Mouse (Mus musculus): Measurements from ENCODE around the gene Kndc1. TPM values are rescaled to one million over a fixed set of nuclear protein-coding genes. Genes with fewer than 3 reads are reported as not detected.

Kndc1 gene
- polyA plus RNA-seq, 1 experiment from 2014 or later: not detected

GRCm38 (mm10) chr7:139963814-139964213, 69.3 kb downstream of the Kndc1 start:
- no peak for DNase-seq
- Histone ChIP-seq H3K4me1 (ENCODE audit: insufficient read depth) (no peaks in the 10 kb centered on the region), H3K9ac (replicated peaks) (no peak overlapping the region), H3K36me3 (replicated peaks; ENCODE audit: insufficient read depth, low read length) (no peaks in the 10 kb centered on the region), H3K4me2 (ENCODE audit: low read depth, low read length) (no peak overlapping the region), H3K9me3 (ENCODE audit: low read length) (no peaks in the 10 kb centered on the region), H3K27ac (ENCODE audit: low read depth) (no peak overlapping the region), H3K27me3 (ENCODE audit: insufficient read depth, low read length) (0 out of 2 replicates have a peak, but pooled peaks cover 2% of the 10 kb centered on the region), H3K4me3 (ENCODE audit: low read depth, low read length) (no peak overlapping the region)
- no peak for TF ChIP-seq CTCF (IDR thresholded peaks at IDR 0.05; ENCODE audit: low read depth)
- no peak for TF ChIP-seq EP300 (IDR thresholded peaks at IDR 0.05; ENCODE audit: low read depth)
- no peak for ATAC-seq
- WGBS (ENCODE audit: insufficient replicate concordance): 58% methylated on average over 4 of the region's 4 CpGs

GRCm38 (mm10) chr7:139967175-139967574, 72.7 kb downstream of the Kndc1 start:
- no peak overlapping the region for H3K9ac ChIP-seq (replicated peaks)
- no peak for ATAC-seq
- H3K9me3 ChIP-seq (ENCODE audit: low read length): no peaks in the 10 kb centered on the region
- H3K27me3 ChIP-seq (ENCODE audit: insufficient read depth, low read length): 0 out of 2 replicates have a peak, but pooled peaks cover 2% of the 10 kb centered on the region
- no peaks in the 10 kb centered on the region for H3K36me3 ChIP-seq (replicated peaks; ENCODE audit: insufficient read depth, low read length)
- DNase-seq: no peak
- no peak overlapping the region for H3K4me2 ChIP-seq (ENCODE audit: low read depth, low read length)
- 39% methylated on average over 4 of the region's 4 CpGs for WGBS (ENCODE audit: insufficient replicate concordance)
- H3K4me1 ChIP-seq (ENCODE audit: insufficient read depth): no peaks in the 10 kb centered on the region
- no peak overlapping the region for H3K27ac ChIP-seq (ENCODE audit: low read depth)
- TF ChIP-seq EP300 (IDR thresholded peaks at IDR 0.05; ENCODE audit: low read depth) (no peak), CTCF (IDR thresholded peaks at IDR 0.05; ENCODE audit: low read depth) (no peak)
- H3K4me3 ChIP-seq (ENCODE audit: low read depth, low read length): no peak overlapping the region

GRCm38 (mm10) chr7:139968428-139968827, 73.9 kb downstream of the Kndc1 start:
- ATAC-seq: no peak
- Histone ChIP-seq H3K27me3 (ENCODE audit: insufficient read depth, low read length) (0 out of 2 replicates have a peak, but pooled peaks cover 2% of the 10 kb centered on the region), H3K9ac (replicated peaks) (no peak overlapping the region), H3K4me1 (ENCODE audit: insufficient read depth) (no peaks in the 10 kb centered on the region), H3K4me2 (ENCODE audit: low read depth, low read length) (no peak overlapping the region), H3K36me3 (replicated peaks; ENCODE audit: insufficient read depth, low read length) (no peaks in the 10 kb centered on the region), H3K9me3 (ENCODE audit: low read length) (no peaks in the 10 kb centered on the region), H3K27ac (ENCODE audit: low read depth) (no peak overlapping the region), H3K4me3 (ENCODE audit: low read depth, low read length) (no peak overlapping the region)
- DNase-seq: no peak
- TF ChIP-seq EP300 (IDR thresholded peaks at IDR 0.05; ENCODE audit: low read depth) (no peak), CTCF (IDR thresholded peaks at IDR 0.05; ENCODE audit: low read depth) (no peak)
- WGBS (ENCODE audit: insufficient replicate concordance): 63% methylated on average over 5 of the region's 5 CpGs

GRCm38 (mm10) chr7:139969348-139970130, 75.0 kb downstream of the Kndc1 start:
- H3K9me3 ChIP-seq (ENCODE audit: low read length): no peaks in the 10 kb centered on the region
- no peak overlapping the region for H3K9ac ChIP-seq (replicated peaks)
- 0 out of 2 replicates have a peak, but pooled peaks cover 2% of the 10 kb centered on the region for H3K27me3 ChIP-seq (ENCODE audit: insufficient read depth, low read length)
- H3K4me2 ChIP-seq (ENCODE audit: low read depth, low read length): no peak overlapping the region
- ATAC-seq (peak; percentile 33; the same call in 1 of the 2 replicates), DNase-seq (peak; percentile 77)
- 47% methylated on average over 10 of the region's 10 CpGs for WGBS (ENCODE audit: insufficient replicate concordance)
- H3K27ac ChIP-seq (ENCODE audit: low read depth): no peak overlapping the region
- no peak overlapping the region for H3K4me3 ChIP-seq (ENCODE audit: low read depth, low read length)
- no peaks in the 10 kb centered on the region for H3K36me3 ChIP-seq (replicated peaks; ENCODE audit: insufficient read depth, low read length)
- TF ChIP-seq CTCF (IDR thresholded peaks at IDR 0.05; ENCODE audit: low read depth) (peak; percentile 87), EP300 (IDR thresholded peaks at IDR 0.05; ENCODE audit: low read depth) (no peak)
- no peaks in the 10 kb centered on the region for H3K4me1 ChIP-seq (ENCODE audit: insufficient read depth)

GRCm38 (mm10) chr7:139970216-139970919, 75.9 kb downstream of the Kndc1 start:
- 67% methylated on average over 10 of the region's 10 CpGs for whole genome bisulfite sequencing (ENCODE audit: insufficient replicate concordance)
- no peak for DNase-seq
- Histone ChIP-seq H3K4me3 (ENCODE audit: low read depth, low read length) (no peak overlapping the region), H3K36me3 (replicated peaks; ENCODE audit: insufficient read depth, low read length) (no peaks in the 10 kb centered on the region), H3K9ac (replicated peaks) (no peak overlapping the region), H3K9me3 (ENCODE audit: low read length) (no peaks in the 10 kb centered on the region), H3K4me2 (ENCODE audit: low read depth, low read length) (no peak overlapping the region), H3K4me1 (ENCODE audit: insufficient read depth) (no peaks in the 10 kb centered on the region), H3K27ac (ENCODE audit: low read depth) (no peak overlapping the region), H3K27me3 (ENCODE audit: insufficient read depth, low read length) (0 out of 2 replicates have a peak, but pooled peaks cover 2% of the 10 kb centered on the region)
- no peak for TF ChIP-seq CTCF (IDR thresholded peaks at IDR 0.05; ENCODE audit: low read depth)
- no peak for TF ChIP-seq EP300 (IDR thresholded peaks at IDR 0.05; ENCODE audit: low read depth)
- ATAC-seq: no peak

GRCm38 (mm10) chr7:139970979-139971378, 76.5 kb downstream of the Kndc1 start:
- 0 out of 2 replicates have a peak, but pooled peaks cover 2% of the 10 kb centered on the region for H3K27me3 ChIP-seq (ENCODE audit: insufficient read depth, low read length)
- H3K4me1 ChIP-seq (ENCODE audit: insufficient read depth): no peaks in the 10 kb centered on the region
- H3K9ac ChIP-seq (replicated peaks): no peak overlapping the region
- no peak overlapping the region for H3K27ac ChIP-seq (ENCODE audit: low read depth)
- ATAC-seq: no peak
- H3K4me3 ChIP-seq (ENCODE audit: low read depth, low read length): no peak overlapping the region
- 58% methylated on average over 5 of the region's 5 CpGs for WGBS (ENCODE audit: insufficient replicate concordance)
- TF ChIP-seq EP300 (IDR thresholded peaks at IDR 0.05; ENCODE audit: low read depth): no peak
- TF ChIP-seq CTCF (IDR thresholded peaks at IDR 0.05; ENCODE audit: low read depth): no peak
- H3K36me3 ChIP-seq (replicated peaks; ENCODE audit: insufficient read depth, low read length): no peaks in the 10 kb centered on the region
- H3K4me2 ChIP-seq (ENCODE audit: low read depth, low read length): no peak overlapping the region
- no peaks in the 10 kb centered on the region for H3K9me3 ChIP-seq (ENCODE audit: low read length)
- DNase-seq: no peak

All from liver, postnatal 0 days (tissue).